Mouse (Mus musculus): ENCODE results near the gene Slc43a2. TPM values are rescaled to one million over a fixed set of nuclear protein-coding genes. Genes with fewer than 3 reads are reported as not detected.

The Slc43a2 gene
- total and polyA plus RNA-seq, 3 experiments, result 4.9 to 8.4 TPM; not detected in 1

GRCm38 (mm10) chr11:75620136-75620780 lies 88.8 kb downstream of the Slc43a2 start (continued):
- TF ChIP-seq TAL1 (IDR thresholded peaks at IDR 0.05; ENCODE audit: low read length) (no peak), GATA1 (IDR thresholded peaks at IDR 0.05; ENCODE audit: low read depth, low read length) (no peak), KAT2A (conservative IDR thresholded peaks at IDR 0.05; ENCODE audit: low read depth, low read length) (no peak)

DNA sequence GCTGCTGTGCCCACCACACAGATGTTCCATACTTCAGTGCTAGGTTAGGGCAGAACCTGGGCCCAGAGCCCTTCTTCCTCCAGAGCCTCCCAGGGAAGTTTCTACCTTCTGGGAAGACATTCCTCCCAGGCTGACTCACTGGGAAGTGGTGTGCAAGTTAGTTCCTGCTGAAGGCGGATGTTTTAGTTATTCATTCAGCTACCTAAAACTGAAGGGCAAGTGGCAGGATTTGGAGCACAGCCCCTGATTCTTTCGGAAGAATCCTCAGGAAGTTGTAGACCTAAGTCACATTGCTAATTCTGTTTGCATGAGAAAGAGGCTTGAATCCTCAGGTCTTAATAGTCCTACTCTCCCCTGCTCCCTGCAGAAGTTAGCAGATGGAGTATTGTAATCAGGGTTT lies 89.9 kb downstream of the Slc43a2 start:
- Histone ChIP-seq H3K27ac (ENCODE audit: control insufficient read depth, low read depth, low read length) (no peak overlapping the region), H3K9ac (ENCODE audit: control insufficient read depth, low read depth, low read length, poor library complexity, severe bottlenecking) (no peak overlapping the region), H3K79me2 (ENCODE audit: control insufficient read depth, insufficient read depth, low read length, poor library complexity) (no peaks in the 10 kb centered on the region; the same call in 1 of the 2 replicates), H3K4me1 (ENCODE audit: control insufficient read depth in 1 of 2, insufficient read depth in 2 of 2, low read length in 2 of 2) (peaks cover 20 to 25% of the 10 kb centered on the region in 2 experiments), H3K36me3 (ENCODE audit: control insufficient read depth in 1 of 2, insufficient read depth in 2 of 2, low read length in 2 of 2) (peaks cover 11 to 27% of the 10 kb centered on the region in 2 experiments), H3K4me3 (ENCODE audit: control insufficient read depth in 1 of 2, insufficient read depth in 1 of 2, low read depth in 2 of 2, low read length in 2 of 2) (no peak overlapping the region), H3K27me3 (ENCODE audit: control insufficient read depth in 1 of 2, insufficient read depth in 2 of 2, low read length in 2 of 2) (no peaks in the 10 kb centered on the region), H3K9me3 (replicated peaks; ENCODE audit: insufficient read depth, low read length) (no peaks in the 10 kb centered on the region)
- DNase-seq (ENCODE audit: low read depth, low spot score), result no peak
- TF ChIP-seq MAZ (IDR thresholded peaks at IDR 0.05; ENCODE audit: low read depth, low read length) (no peak), MEF2A (IDR thresholded peaks at IDR 0.05; ENCODE audit: extremely low read depth, insufficient replicate concordance, low read depth, low read length, poor library complexity, severe bottlenecking) (no peak), E2F4 (IDR thresholded peaks at IDR 0.05; ENCODE audit: borderline replicate concordance, low read depth, low read length) (no peak), BHLHE40 (IDR thresholded peaks at IDR 0.05; ENCODE audit: borderline replicate concordance, low read depth, low read length) (no peak), POLR2AphosphoS2 (IDR thresholded peaks at IDR 0.05; ENCODE audit: low read length) (no peak), EP300 (IDR thresholded peaks at IDR 0.05; ENCODE audit: low read depth in 1 of 2, low read length in 2 of 2) (no peak), USF2 (IDR thresholded peaks at IDR 0.05; ENCODE audit: borderline replicate concordance in 1 of 2, insufficient read depth in 1 of 2, low read depth in 1 of 2, low read length in 2 of 2) (no peak), TCF12 (IDR thresholded peaks at IDR 0.05; ENCODE audit: low read depth, low read length) (no peak), NRF1 (IDR thresholded peaks at IDR 0.05; ENCODE audit: insufficient read depth, low read depth, low read length, poor library complexity, severe bottlenecking) (no peak), USF1 (IDR thresholded peaks at IDR 0.05; ENCODE audit: low read depth, low read length) (no peak), MYB (IDR thresholded peaks at IDR 0.05; ENCODE audit: low read depth, low read length) (no peak), TBP (IDR thresholded peaks at IDR 0.05; ENCODE audit: low read depth, low read length) (no peak), SMC3 (IDR thresholded peaks at IDR 0.05; ENCODE audit: low read depth, low read length) (no peak), CHD1 (IDR thresholded peaks at IDR 0.05; ENCODE audit: low read depth, low read length) (no peak), ZMIZ1 (IDR thresholded peaks at IDR 0.05; ENCODE audit: low read depth, low read length) (no peak), SIN3A (IDR thresholded peaks at IDR 0.05; ENCODE audit: low read length) (no peak), RCOR1 (IDR thresholded peaks at IDR 0.05; ENCODE audit: low read depth, low read length) (no peak), ETS1 (IDR thresholded peaks at IDR 0.05; ENCODE audit: low read depth, low read length) (no peak), RAD21 (IDR thresholded peaks at IDR 0.05; ENCODE audit: low read depth, low read length) (no peak), TAL1 (IDR thresholded peaks at IDR 0.05; ENCODE audit: low read length) (no peak)

Measured in MEL (cell line).